Mouse (Mus musculus) heart, embryonic 11.5 days (tissue): ENCODE results near the gene Rnh1. TPM values are rescaled to one million over a fixed set of nuclear protein-coding genes. Genes with fewer than 3 reads are reported as not detected.

ENCODE experiments used
- ATAC-seq: fragments of 200-750 bp; cut with Nextera tagmentation; replicated peaks from 2 replicates; pipeline ENCODE4 v1.8.0; 2017; ENCODE audit warnings: moderate library complexity; ENCODE audit not compliant: insufficient number of reproducible peaks, low FRiP score, low TSS enrichment
- H3K27ac ChIP-seq: fragments of 300-500 bp; sonication (generic); 2 replicates; pipeline ENCODE4 v1.5.1; 2014; ENCODE audit warnings: mild to moderate bottlenecking, low read depth, low read length
- H3K27me3 ChIP-seq: fragments of 300-500 bp; sonication (generic); 2 replicates; pipeline ENCODE4 v1.6.1; 2014; ENCODE audit warnings: mild to moderate bottlenecking, low read length, mixed read lengths; ENCODE audit not compliant: control insufficient read depth, insufficient read depth
- H3K36me3 ChIP-seq: fragments of 300-500 bp; sonication (generic); 2 replicates; pipeline ENCODE4 v1.6.1; 2014; ENCODE audit warnings: mild to moderate bottlenecking, low read length, moderate library complexity, mixed read lengths; ENCODE audit not compliant: control insufficient read depth, insufficient read depth
- H3K4me1 ChIP-seq: fragments of 300-500 bp; sonication (generic); 2 replicates; pipeline ENCODE4 v1.6.1; 2014; ENCODE audit warnings: low read length; ENCODE audit not compliant: control insufficient read depth, insufficient read depth
- H3K4me2 ChIP-seq: fragments of 300-500 bp; sonication (generic); 2 replicates; pipeline ENCODE4 v1.6.1; 2014; ENCODE audit warnings: mild to moderate bottlenecking, moderate library complexity
- H3K4me3 ChIP-seq: fragments of 300-500 bp; sonication (generic); 2 replicates; pipeline ENCODE4 v1.5.1; 2014; ENCODE audit warnings: low read depth, low read length
- H3K9ac ChIP-seq: fragments of 300-500 bp; sonication (generic); 2 replicates; pipeline ENCODE4 v1.6.1; 2014; ENCODE audit warnings: mild to moderate bottlenecking, low read depth, low read length, moderate library complexity
- H3K9me3 ChIP-seq: fragments of 300-500 bp; sonication (generic); replicated peaks from 2 replicates; pipeline ENCODE4 v1.6.1; 2016; ENCODE audit warnings: low read length; ENCODE audit not compliant: control insufficient read depth
- WGBS: fragments of 180-500 bp; shearing (Covaris S2); extraction: QIAGEN DNeasy Blood & Tissue Kit; methylation state at CpG from one replicate; pipeline ENCODE4 v1.1.7; 2014; ENCODE audit not compliant: insufficient replicate concordance; 5-methylcytosine and 5-hydroxymethylcytosine counted together
- polyA plus RNA-seq: library from polyadenylated mRNA; unstranded; fragments of >200 nt; fragmentation: Nextera tagmentation; extraction: Ambion mirVana; gene quantifications from 2 replicates; pipeline ENCODE4 v1.2.1, GENCODE M21; 2014

The Rnh1 gene
- polyA plus RNA-seq, 1 experiment from 2014 or later = 95.3 TPM

DNA sequence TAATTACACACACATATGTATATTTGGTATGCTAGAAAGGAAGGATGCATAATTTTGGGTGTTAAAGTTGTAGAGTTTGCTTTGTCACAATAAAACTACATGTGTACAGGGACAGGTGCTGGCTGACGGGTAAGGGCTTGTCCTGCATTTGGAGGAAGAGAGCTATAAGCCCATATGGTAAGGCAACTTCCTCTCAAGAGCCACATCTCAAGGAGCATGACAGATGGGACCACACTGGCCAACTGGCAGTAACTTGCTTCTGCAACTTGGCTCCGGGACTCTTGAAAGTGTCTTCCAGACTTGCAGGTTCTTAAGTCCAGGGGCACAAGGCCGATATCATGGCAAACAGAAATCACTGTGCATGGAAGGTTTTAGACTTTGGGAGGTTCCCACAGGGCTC lies 28.0 kb downstream of the Rnh1 start:
- ATAC-seq = no peak
- Histone ChIP-seq H3K36me3 (peaks cover 7% of the 10 kb centered on the region; the same call in 1 of the 2 replicates), H3K27ac (no peak overlapping the region), H3K4me1 (no peaks in the 10 kb centered on the region; the same call in 1 of the 2 replicates), H3K27me3 (no peaks in the 10 kb centered on the region), H3K4me3 (no peak overlapping the region), H3K9me3 (no peaks in the 10 kb centered on the region), H3K4me2 (no peak overlapping the region), H3K9ac (no peak overlapping the region)
- WGBS = 91% methylated on average over 3 of the region's 3 CpGs

GRCm38 (mm10) chr7:141143861-141144260 lies 28.8 kb downstream of the Rnh1 start:
- 83% methylated on average over 2 of the region's 2 CpGs for WGBS
- Histone ChIP-seq H3K9ac (no peak overlapping the region), H3K27me3 (no peaks in the 10 kb centered on the region), H3K4me3 (no peak overlapping the region), H3K36me3 (peaks cover 7% of the 10 kb centered on the region; the same call in 1 of the 2 replicates), H3K4me1 (no peaks in the 10 kb centered on the region; the same call in 1 of the 2 replicates), H3K27ac (no peak overlapping the region), H3K4me2 (no peak overlapping the region), H3K9me3 (no peaks in the 10 kb centered on the region)
- no peak for ATAC-seq

DNA sequence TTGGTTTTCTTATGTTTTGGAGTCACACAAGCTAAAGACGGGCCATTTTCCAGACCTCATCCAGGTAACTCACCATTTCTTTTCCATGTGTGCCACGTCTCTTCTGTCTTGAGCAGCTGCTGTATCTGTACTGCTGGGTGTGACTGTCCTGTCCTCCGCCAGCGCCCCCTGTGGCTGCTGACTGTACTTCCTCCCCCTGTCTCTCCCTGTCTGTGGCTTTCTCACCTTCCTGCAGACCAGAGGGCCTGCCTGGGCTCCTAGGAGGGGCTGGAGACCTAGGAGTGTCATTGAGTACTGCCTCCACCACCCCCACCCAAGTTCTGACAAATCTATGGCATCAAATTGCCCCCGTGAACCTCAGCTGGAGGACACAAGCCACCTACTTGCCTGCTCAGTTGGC lies 29.5 kb downstream of the Rnh1 start:
- Histone ChIP-seq H3K27me3 (no peaks in the 10 kb centered on the region), H3K27ac (no peak overlapping the region), H3K4me2 (no peak overlapping the region), H3K9ac (no peak overlapping the region), H3K36me3 (peaks cover 10% of the 10 kb centered on the region; the same call in 1 of the 2 replicates), H3K4me1 (no peaks in the 10 kb centered on the region; the same call in 1 of the 2 replicates), H3K4me3 (no peak overlapping the region), H3K9me3 (no peaks in the 10 kb centered on the region)
- WGBS = 60% methylated on average over 5 of the region's 5 CpGs
- ATAC-seq = no peak

GRCm38 (mm10) chr7:141141326-141141725 lies 31.3 kb downstream of the Rnh1 start:
- H3K9me3 ChIP-seq = no peaks in the 10 kb centered on the region
- H3K27me3 ChIP-seq = no peaks in the 10 kb centered on the region
- H3K4me1 ChIP-seq = no peaks in the 10 kb centered on the region; the same call in 1 of the 2 replicates
- no peak overlapping the region for H3K27ac ChIP-seq
- WGBS = 77% methylated on average over 4 of the region's 4 CpGs
- ATAC-seq = no peak
- H3K9ac ChIP-seq = no peak overlapping the region
- H3K4me3 ChIP-seq = no peak overlapping the region
- peaks cover 12% of the 10 kb centered on the region for H3K36me3 ChIP-seq
- H3K4me2 ChIP-seq = no peak overlapping the region

DNA sequence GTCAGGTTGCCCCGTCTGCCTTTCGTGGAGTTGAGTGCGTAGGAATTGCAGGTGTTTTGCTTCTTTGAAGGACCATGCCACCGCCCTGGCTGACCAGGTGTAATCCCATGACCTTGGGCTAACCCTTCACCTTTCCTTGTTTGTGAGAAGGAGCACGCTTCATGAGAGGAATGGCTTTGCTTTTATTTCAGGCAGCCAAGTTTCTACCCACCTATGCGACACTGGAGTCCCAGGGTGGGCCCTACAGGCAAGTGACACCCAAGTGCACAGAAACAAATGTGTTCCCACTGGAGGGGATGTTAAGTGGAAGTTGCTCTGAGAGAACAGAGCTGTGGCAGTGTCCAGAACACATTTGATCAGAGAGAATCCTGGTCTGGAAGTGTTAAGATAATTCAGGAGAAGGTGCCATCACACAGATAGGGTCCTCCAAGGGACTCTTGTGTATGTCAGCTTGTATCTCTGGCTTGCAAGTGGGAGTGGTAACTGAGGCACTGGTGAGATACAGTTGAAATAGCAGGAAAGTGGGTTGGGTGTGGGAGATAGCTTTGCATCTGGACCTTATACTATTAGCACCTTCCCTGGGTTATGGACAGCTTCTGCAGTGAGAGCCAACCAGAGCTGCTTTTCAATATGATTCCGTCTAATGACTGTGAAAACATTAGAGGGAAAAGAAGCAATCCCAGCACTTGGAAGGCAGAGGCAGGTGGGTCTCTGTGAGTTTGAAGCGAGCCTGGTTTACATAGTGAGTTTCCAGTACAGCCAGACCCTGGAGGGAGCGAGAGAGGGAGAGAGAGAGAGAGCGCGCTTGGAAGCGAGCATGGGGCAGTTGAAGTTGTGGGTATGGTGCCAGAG lies 40.5 kb downstream of the Rnh1 start:
- H3K36me3 ChIP-seq = peaks cover 11% of the 10 kb centered on the region
- H3K27ac ChIP-seq = peak overlapping the region; percentile 83
- H3K9ac ChIP-seq = peak overlapping the region; percentile 92
- no peaks in the 10 kb centered on the region for H3K9me3 ChIP-seq
- no peaks in the 10 kb centered on the region for H3K27me3 ChIP-seq
- 53% methylated on average over 12 of the region's 12 CpGs for WGBS
- peak overlapping the region; percentile 93 for H3K4me2 ChIP-seq
- ATAC-seq = peak; percentile 61
- H3K4me3 ChIP-seq = peak overlapping the region; percentile 89
- H3K4me1 ChIP-seq = peaks cover 6% of the 10 kb centered on the region

- peak overlapping the region; percentile 83 for H3K27ac ChIP-seq
- H3K27me3 ChIP-seq = no peaks in the 10 kb centered on the region
- H3K4me1 ChIP-seq = peaks cover 6% of the 10 kb centered on the region
- H3K4me2 ChIP-seq = peak overlapping the region; percentile 93
- peaks cover 5% of the 10 kb centered on the region for H3K36me3 ChIP-seq
- under 1% methylated on average over 59 of the region's 59 CpGs for WGBS
- H3K4me3 ChIP-seq = peak overlapping the region; percentile 89
- peak; percentile 98 for ATAC-seq
- H3K9me3 ChIP-seq = no peaks in the 10 kb centered on the region
- peak overlapping the region; percentile 92 for H3K9ac ChIP-seq
Observed at GRCm38 (mm10) chr7:141131024-141131820, 41.4 kb downstream of the Rnh1 start.

GRCm38 (mm10) chr7:141123517-141123856 lies 49.2 kb downstream of the Rnh1 start:
- ATAC-seq = peak; percentile 0; the same call in 1 of the 2 replicates
- no peaks in the 10 kb centered on the region for H3K4me1 ChIP-seq
- H3K4me3 ChIP-seq = peak overlapping the region; percentile 60
- H3K36me3 ChIP-seq = no peaks in the 10 kb centered on the region
- peak overlapping the region; percentile 93 for H3K27ac ChIP-seq
- H3K4me2 ChIP-seq = peak overlapping the region; percentile 73
- H3K27me3 ChIP-seq = no peaks in the 10 kb centered on the region
- no peaks in the 10 kb centered on the region for H3K9me3 ChIP-seq
- WGBS = 1% methylated on average over 15 of the region's 15 CpGs
- peak overlapping the region; percentile 79 for H3K9ac ChIP-seq

- Histone ChIP-seq H3K4me1 (no peaks in the 10 kb centered on the region), H3K9ac (peak overlapping the region; percentile 79), H3K27ac (peak overlapping the region; percentile 93), H3K4me3 (peak overlapping the region; percentile 60), H3K27me3 (peaks cover 3% of the 10 kb centered on the region; the same call in 1 of the 2 replicates), H3K9me3 (no peaks in the 10 kb centered on the region), H3K36me3 (no peaks in the 10 kb centered on the region), H3K4me2 (peak overlapping the region; percentile 73)
- peak; percentile 99 for ATAC-seq
- WGBS = 2% methylated on average over 29 of the region's 29 CpGs
Observed at GRCm38 (mm10) chr7:141122689-141123516, 49.8 kb downstream of the Rnh1 start.
